Mouse (Mus musculus): ENCODE data around the gene Vegfb.
"Not testable (repeated sequence)": the region's sequence is repeated elsewhere in the genome, so short reads cannot be mapped to it uniquely, and the experiment has no call there.

Gene Vegfb

DNA sequence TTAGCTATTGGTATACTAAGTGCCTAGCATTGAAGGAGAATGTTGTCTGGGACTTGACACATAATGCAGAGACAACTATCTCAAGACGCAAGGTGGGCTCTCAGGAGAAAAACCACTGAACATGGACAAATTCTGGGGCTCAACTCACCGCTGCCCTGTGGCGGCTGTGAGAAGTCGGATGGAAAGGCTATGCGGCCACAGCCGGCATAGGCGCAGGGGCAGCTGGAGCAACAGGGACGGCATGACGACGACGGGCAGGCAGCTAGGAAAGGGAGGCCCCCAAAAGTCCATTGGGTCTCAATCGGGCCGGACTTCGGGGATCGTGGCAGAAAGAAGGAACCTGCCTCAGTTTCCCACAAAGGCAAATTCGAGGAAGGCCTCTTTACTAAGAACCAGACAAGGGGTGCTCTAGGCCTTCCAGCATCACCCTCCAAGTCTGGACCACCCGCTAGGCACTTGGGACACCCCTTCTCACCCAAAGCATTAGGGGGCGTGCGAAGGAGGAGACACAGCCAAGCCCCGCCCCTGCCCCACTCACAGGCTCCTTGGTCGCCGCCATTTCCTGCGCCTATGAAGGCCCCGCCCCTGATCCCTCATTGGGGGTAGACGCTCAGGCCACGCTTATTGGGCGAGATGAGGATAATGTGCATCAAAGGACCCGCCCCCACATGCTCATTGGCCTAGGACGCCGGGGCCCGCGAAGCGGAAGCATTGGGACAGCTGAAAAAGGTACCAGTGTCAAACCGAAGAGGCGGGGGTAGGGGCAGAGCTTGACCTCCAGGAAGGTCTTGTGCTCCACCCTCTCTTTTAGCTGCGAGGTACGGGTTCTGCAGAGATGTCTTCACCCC, 4.8 kb upstream of the Vegfb start, which contains the start of gene Dnajc4:
TSS of gene Dnajc4 (minus strand) at position 562 of the 848 bp plus-strand sequence.
- peak; percentile 98 for DNase-seq (ENCODE audit: low spot score)

DNA sequence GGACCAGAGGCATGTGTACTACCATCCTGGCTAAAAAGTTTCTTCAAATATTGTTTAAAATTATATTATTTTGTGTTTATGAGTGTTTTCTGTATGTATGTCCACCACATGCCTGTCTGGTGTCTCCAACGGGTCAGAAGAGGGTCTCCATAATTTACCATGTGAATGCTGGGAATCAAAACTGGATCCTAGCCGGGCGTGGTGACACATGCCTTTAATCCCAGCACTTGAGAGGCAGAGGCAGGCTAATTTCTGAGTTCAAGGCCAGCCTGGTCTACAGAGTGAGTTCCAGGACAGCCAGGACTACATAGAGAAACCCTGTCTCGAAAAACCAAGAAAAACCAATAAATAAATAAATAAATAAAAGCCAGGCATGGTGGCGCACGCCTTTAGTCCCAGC, 3.7 kb upstream of the Vegfb start:
- DNase-seq (ENCODE audit: low spot score), result not testable (repeated sequence)

DNA sequence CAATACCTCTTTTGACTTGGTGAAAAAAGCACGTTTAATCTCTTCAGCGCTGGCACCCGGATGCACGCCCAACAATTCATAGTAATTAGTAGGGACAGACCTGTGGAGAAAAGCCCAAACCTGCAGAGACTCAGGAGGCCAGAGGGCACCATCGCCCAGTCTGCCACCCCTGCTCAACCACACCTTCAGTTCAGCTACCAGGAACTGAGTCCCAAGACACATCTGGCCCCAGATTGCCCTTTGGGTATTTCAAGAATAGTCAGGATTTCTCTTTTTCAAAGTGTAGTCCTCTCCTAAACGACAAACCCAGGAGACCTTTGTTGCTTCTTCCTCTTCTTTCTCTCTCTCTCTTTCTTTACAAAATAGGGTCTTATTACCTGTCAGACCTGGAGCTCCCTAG, 3.3 kb upstream of the Vegfb start:
- no peak for DNase-seq (ENCODE audit: low spot score)

DNA sequence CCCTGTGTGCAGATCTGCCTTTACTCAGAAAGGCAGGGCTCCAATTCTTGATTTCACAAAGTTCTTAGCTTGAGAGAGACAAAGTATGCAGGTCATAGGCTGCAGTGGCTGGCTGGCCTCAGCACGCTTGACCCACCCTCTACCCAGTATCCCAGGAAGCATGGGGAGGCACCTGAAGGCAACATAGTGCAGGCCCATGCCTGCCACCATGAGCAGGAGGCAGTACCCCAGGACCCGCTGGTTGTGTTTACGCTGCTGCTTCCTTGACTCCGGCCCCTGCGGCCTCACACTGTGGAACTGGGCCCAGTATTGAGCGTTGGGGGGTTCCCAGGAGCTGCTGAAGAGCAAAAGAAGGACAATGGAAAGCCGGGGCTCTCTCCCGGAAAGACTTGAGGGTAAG, 1.8 kb upstream of the Vegfb start:
- DNase-seq (ENCODE audit: low spot score), result no peak

DNA sequence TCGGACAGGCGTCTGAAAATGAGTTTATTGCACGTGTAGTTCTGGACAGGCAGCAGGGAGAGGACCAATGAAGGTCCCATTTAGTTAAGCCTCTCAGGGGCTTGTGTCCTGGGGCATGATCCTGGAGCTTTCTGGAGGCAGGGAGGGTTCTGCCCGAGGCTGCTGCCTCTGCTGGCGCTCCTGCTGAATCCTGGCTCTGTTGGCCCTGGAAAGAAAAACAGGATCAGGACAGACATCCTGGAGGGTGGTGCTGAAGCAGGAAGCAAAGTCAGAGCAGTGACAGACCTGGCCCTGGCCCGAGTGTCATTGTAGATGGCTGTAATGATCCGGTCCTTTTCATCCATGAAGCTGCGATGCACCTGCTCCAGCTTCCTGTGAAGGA, 444 bp upstream of the Vegfb start:
- DNase-seq (ENCODE audit: low spot score), result no peak

DNA sequence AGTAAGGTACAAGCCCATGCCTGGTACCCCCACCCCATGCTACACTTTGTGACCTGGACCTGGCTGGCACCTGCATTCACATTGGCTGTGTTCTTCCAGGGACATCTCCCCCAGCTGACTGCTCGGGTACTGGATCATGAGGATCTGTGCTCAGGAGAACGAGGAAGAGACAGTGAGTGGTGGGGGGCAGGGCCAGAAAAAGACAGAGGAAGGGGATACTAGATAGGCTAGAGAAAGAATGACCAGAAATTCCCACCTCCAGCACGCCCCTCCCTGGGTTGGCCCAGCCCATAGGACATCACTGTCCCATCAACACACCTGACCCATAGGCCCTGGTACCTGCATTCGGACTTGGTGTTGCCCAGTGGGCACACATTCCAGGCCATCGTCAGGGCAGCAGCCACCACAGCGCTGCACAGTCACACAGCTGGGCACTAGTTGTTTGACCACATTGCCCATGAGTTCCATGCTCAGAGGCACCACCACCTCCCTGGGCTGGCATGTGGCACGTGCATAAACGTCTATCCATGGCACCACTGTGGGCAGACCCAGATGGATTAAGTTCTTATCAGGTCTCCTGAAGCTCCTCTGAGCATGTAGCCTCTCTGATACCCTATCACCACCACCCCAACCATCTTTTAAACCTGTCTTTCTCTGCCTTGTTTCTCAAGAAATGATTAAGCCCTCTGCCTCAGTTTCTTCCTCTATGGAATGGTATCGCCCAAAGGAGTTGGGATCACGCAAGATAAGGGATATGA, 1.3 kb downstream of the Vegfb start:
- no peak for DNase-seq (ENCODE audit: low spot score)

DNA sequence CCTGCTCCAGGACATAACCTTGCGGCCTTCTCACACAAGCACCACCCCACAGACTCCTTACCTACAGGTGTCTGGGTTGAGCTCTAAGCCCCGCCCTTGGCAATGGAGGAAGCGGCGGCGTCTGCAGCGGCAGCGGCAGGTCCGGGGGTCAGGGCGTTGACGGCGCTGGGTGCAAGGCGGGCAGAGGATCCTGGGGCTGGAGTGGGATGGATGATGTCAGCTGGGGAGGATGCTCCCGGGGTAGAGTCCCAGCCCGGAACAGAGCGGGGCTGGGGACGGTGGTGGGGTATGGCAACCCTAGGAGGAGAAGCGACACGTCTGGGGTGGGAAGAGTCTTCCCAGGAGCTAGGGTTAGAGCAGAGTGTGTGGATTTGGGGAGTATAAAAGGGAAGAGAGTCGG, 2.2 kb downstream of the Vegfb start:
- no peak for DNase-seq (ENCODE audit: low spot score)

DNA sequence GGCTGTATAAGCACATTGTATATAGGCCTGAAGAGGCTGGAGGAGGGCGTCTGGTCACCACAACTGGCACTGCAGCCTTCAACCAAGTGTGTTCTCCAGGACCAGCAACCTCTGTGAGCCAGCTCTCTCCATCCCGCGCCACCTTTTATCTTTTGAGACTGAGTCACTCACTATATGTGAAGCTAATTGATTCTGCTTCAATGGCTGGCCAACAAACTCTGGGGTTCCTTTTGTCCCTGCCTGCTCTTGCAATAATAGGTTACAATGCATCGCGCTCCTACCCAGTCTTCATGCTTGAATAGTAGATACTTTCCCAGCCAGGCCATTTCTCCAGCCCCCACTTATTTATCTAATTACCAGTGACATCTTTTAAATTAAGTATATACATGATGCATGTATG, 3.8 kb downstream of the Vegfb start:
- no peak for DNase-seq (ENCODE audit: low spot score)

DNA sequence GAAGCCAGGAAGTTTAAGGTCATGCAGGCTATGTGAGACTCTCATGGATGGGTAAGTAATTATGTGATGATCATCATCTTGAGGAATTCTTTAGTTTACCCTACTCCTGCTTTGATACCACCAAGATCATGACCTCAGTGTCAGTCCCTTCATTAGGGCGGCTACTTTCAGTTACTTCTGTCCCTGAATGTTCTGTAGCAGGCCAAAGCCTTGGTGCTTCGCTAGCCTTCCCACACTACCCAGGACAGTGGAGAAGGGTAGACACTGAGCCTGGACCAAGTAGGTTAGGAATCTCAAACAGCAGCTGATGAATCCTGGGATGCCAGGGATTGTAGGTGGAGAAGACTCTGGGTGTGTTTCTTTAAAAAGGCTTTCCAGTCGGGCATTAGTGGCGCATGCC, 6.0 kb downstream of the Vegfb start:
- DNase-seq (ENCODE audit: low spot score), result no peak

DNA sequence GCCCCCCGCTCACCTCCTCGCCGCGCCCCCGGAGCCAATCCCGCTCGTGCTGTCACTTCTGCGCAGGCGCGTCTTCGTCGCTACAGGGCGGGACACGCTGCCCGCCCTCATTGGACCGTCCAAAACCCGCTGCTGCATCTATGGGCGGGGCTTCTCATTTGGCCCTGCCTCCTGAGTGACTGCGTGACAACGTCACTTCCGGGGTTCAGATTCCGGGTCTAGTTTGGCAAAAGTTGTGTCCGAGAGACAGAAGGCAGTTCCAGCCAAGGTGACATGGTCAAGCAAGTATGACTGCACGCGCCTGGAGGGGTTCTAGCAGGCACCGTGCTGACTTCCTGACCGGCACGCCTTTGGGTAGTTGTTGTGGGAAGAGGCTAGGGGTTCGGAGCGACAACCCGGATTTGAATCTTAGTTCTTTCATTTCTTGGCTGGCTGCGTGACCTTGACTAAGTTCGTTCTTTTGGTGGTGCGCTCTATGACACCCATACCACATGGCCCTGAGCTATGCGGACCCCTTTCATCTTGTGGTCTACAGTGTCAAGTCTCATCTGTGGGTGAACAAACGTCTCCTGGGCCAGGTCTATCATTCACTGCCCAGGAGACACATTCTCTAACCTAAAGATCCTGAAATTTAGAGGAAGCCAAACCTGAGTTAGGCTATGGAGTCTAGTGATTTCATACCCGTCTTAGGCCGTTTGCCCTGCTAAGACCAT, 6.9 kb downstream of the Vegfb start, which contains the start of gene Fkbp2:
TSS of gene Fkbp2 (minus strand) at position 121 of the 713 bp plus-strand sequence.
- peak; percentile 99 for DNase-seq (ENCODE audit: low spot score)

DNA sequence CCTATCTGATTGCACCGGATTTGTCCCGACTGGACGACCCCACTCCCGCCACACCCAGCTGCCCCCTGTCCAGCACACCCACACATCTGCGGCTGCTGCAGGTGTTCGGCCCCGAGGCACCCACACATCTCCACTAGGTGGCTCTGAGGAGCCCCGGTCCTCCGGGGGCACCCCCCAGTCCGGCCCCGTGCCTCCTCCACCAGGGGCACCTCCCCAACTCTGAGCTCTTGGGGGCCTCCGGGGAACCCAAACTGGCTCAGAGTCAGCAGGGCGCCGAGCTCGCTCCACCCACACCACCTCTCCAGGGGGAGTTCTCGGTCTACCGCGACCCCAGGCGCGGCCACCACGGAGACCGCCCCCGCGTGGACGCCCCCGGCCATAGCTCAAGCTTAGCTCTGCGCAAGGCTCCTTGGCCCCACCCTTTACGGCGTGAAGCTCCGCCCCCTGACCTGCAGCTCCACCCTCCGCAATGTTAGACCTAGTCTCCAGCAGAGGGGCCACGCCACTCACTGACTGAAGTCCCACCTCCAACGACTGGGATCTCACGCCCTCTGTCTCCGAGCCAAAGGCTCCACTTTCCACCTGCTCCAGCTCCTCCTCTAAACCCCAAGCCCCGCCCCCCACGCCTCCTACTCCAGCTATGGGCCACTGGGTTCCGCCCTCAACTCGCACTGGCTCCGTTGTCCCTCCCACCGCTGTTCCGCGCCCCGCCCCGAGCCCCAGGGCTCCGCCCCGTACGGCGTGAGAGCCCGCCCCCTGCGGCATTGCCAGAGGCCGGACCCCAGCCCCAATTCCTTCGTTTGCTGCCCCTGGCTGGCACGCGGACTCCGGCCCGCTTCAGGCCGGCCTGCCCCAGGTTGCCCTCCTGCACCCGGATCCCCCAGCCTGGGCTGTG, 7.7 kb downstream of the Vegfb start:
- DNase-seq (ENCODE audit: low spot score), result peak; percentile 100

DNA sequence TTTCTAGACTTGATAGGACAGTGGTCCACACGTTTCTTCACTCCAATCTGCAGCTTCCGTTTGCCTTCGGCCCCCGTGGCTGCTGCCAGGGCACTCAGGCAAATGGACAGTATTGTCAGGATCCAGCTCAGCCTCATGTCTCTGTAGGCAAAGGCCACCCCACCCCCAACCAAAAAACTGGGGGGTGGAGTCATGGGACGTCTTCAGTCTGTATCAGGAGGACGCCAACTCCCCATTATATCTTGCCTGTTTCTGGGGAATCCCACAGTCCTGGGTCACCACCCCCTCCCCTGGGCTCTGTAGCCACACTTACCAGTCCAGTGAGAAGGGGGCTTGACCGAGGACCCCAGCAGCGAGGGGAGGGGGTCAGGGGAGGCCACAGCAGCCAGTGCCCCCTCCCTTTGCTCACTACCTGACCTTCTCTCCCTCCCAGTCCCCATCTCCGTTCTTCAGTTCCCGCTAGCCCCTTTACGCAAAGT, 8.4 kb downstream of the Vegfb start:
- DNase-seq (ENCODE audit: low spot score), result no peak

DNA sequence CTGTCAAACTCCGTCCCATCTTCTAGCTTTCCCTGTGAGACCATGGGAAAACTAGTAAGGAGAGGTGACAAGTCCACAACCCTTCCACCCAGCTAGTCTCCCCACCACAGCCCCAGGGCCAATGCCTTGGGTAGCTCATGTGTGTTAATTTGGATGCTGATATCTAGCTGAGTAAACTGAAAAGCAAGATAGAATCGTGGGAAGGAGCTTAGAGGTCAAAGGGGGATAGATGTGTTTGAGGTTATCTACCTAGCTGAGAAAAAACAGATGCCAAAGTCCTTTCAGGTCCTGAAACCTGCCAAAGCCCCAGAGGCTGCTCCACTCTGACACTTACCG, 8.8 kb downstream of the Vegfb start:
- DNase-seq (ENCODE audit: low spot score), result no peak

DNA sequence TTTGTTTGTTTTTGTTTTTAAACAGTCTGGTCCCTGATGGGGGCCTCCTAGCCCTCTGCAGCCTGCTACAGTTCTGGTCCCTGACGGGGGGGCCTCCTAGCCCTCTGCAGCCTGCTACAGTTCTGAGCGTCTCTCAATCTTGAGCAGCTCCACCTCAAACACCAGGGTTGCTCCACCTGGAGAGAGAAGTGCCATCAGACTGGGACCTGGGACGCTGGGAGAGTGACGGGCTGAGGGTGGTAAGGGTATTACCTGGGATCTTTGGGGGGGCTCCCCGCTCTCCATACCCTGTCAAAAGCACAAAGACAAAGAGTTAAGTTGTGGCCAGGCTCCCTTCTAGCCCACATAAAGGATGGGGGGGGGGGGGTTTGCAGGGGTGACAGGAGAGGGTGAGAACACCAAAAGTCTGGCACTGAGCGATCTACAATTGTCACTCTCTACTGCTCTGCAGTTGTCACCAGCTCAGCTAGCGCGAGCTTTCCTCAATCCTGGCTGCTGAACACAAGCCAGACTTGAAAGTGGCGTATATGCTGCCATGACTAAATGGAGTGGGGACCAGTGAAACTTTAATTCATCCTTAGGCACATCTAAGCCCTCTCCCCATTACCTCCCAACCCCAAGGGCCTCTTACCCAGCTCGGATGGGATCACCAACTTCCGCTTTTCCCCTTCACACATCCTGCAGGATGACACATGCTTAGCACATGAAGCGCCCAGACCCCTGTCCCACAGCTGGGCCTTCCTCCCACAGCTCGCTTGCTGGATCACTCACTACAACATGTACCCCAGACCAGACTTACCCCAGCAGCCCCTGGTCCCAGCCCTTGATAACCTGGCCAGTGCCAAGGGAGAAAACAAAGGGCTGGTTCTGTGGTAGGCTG, 9.5 kb downstream of the Vegfb start:
- DNase-seq (ENCODE audit: low spot score), result no peak

DNA sequence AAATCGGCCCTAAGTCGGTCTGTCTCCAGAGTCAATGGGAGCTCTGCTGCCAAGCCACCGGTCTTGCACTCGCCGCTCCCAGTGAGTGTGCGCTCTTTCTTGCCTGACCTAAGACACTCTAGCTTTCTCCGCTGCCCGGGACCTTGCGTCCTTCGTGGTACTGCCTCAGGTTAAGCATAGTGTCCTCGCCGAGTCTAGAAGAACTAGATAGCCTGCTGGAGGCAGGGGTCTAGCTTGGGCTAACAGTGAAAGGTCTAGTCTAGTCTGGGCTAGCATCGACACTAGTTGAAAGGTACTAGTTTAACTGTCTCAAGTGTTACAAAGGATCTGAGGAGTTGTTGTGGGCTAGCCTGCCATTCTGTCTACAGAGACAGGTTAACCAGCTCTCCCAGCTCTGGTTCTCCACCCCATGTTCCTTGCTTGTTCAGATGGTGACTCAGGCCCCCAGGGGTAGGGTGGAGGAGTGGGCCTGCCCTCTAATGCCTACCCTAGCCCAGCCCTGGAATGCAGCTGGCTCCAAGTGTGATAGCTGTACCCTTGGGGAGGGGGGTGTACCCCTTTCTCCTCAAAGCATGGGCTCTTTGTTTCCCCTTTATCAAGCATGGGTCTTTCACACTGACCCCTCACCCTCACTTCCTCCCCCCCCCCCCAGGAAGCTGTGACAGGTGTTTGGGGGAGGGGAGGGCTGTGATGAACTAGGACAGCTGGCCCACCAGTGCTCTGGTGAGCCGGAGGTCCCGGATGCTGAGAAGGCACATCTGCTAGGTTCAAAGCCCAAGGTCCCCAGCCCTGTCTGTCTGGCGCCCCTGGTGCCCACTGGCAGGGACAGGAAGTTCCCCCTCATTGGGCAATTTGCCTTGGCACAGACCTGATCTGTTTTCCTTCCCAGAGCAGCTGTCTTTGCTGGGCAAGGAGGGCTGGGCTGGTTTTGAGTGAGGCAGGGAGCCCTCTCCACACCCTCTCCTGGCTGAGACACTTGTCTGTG, 11.6 kb downstream of the Vegfb start, which contains the start of gene Plcb3:
TSS of gene Plcb3 (minus strand) at position 934 of the 985 bp plus-strand sequence.
- peak; percentile 65 for DNase-seq (ENCODE audit: low spot score)

DNA sequence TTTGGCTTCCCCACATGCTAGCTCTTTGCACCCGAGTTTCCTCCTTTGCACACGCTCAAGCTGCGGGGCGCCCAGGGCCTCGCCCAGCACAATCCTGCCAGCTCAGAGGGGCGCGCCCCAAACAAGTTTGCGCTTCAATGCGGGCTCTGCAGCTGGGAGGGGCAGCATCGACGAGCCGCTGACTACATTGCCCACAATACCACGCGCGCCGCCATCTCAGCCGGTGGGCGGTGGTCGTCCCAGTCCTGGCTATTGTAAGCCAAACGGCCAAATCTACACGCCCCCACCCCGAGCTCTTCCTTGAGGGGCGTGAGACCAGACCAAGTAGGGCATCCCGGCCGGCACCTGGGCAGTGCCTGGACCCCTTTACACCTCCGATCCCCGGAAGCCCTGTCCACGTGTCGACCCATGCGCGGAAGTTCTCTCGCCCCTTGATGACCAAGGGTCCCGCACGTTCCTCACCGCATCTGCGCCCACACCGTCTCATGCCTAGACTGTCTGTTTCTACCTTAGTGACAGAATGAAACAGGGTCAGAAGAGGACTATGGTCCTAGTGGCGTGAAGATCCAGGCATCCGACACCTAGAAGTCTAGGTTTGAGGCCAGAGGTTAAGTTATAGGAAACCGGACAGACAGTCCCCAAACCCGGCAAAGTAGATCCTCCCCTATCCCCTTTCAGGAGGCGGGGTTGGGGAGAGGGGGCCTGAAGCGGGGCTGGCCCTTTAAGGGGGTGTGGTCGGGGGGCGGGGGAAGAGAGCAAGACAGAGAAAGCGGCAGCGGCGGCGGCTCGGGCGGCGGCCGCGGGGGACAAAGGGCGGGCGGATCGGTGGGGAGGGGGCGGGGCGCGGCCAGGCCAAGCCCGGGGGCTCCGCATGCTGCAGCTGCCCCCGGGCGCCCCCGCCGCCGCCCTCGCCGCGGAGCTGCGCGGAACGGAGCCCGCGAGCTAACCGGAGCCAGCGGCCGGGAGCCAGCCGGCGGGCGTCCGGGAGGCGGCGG, 12.9 kb downstream of the Vegfb start, which contains the start of gene Ppp1r14b:
TSS of gene Ppp1r14b (plus strand) at position 758 of the 995 bp plus-strand sequence.
- peak; percentile 78 for DNase-seq (ENCODE audit: low spot score)

DNA sequence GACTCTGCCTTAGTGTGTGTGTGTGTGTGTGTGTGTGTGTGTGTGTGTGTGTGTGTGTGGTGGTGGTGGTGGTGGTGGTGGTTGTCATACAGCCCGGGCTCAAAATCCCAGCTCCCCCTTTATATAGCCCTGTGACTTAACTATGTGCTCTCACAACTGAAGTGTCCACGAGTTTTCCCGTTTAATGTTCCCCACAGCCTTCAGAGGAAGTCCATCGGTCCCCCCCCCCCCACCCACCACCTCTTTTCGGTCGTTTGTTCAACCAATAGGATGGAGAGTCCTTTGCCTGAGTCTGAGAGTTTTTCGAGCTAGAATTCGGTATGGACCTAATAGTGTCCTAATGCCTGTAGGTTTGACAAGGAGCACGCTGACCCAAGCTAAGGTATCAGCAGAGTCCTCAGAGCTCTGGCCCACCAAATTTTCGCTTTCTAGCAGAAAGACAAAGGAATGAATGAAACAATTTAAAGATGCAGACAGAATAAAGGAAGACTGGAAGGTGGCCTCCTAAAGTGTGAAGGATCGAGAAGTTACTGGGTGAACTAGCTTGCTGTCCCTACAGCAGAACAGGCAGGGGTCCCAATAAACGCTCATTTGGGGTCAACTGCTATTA, 13.8 kb downstream of the Vegfb start:
- DNase-seq (ENCODE audit: low spot score), result no peak
